Mouse (Mus musculus) kidney, postnatal 14 days (tissue): ENCODE measurements at regions not wholly inside any gene's neighbourhood (a gene's known extent, or its start where the extent isn't known, plus 50 kb on each side); places are given as distances from the start of the nearest gene placed in this dataset.

Experiments
- DNase-seq: peaks from one replicate; pipeline ENCODE4 v3.0.0; 2022; ENCODE audit warnings: mixed read lengths

GRCm38 (mm10) chr5:75248279-75248678, 96.2 kb downstream of the Pdgfra start:
- DNase-seq, result no peak

- no peak for DNase-seq
These were observed 97.6 kb downstream of the Pdgfra start for GRCm38 (mm10) chr5:75249671-75250070.

- no peak for DNase-seq
These were observed 101.3 kb downstream of the Pdgfra start for GRCm38 (mm10) chr5:75253349-75253748.

GRCm38 (mm10) chr5:75253830-75254229, 101.7 kb downstream of the Pdgfra start:
- no peak for DNase-seq

- peak; percentile 53 for DNase-seq
These were observed 104.1 kb downstream of the Pdgfra start for GRCm38 (mm10) chr5:75256186-75256585.

GRCm38 (mm10) chr5:75257067-75257466, 105.0 kb downstream of the Pdgfra start:
- no peak for DNase-seq

GRCm38 (mm10) chr5:75260247-75260646, 108.2 kb downstream of the Pdgfra start:
- DNase-seq, result no peak

- no peak for DNase-seq
These were observed 114.1 kb downstream of the Pdgfra start for GRCm38 (mm10) chr5:75266111-75266676.

- DNase-seq, result peak; percentile 18
These were observed 114.8 kb downstream of the Pdgfra start for GRCm38 (mm10) chr5:75266871-75267270.

- no peak for DNase-seq
These were observed 115.7 kb downstream of the Pdgfra start for GRCm38 (mm10) chr5:75267766-75268165.

GRCm38 (mm10) chr5:75278041-75278440, 125.9 kb downstream of the Pdgfra start:
- DNase-seq, result no peak

- no peak for DNase-seq
These were observed 127.6 kb downstream of the Pdgfra start for GRCm38 (mm10) chr5:75279561-75280171.

GRCm38 (mm10) chr5:75280698-75281097, 128.6 kb downstream of the Pdgfra start:
- DNase-seq, result no peak

- DNase-seq, result no peak
These were observed 129.4 kb downstream of the Pdgfra start for GRCm38 (mm10) chr5:75281510-75281909.

- DNase-seq, result no peak
These were observed 130.5 kb downstream of the Pdgfra start for GRCm38 (mm10) chr5:75282617-75283016.

GRCm38 (mm10) chr5:75283841-75284240, 131.7 kb downstream of the Pdgfra start:
- DNase-seq, result no peak

GRCm38 (mm10) chr5:75285950-75286349, 133.9 kb downstream of the Pdgfra start:
- no peak for DNase-seq

GRCm38 (mm10) chr5:75295676-75296075, 143.6 kb downstream of the Pdgfra start:
- no peak for DNase-seq

GRCm38 (mm10) chr5:75312897-75313296, 160.8 kb downstream of the Pdgfra start:
- no peak for DNase-seq

- no peak for DNase-seq
These were observed 163.9 kb downstream of the Pdgfra start for GRCm38 (mm10) chr5:75315956-75316355.

- DNase-seq, result peak; percentile 11
These were observed 168.4 kb downstream of the Pdgfra start for GRCm38 (mm10) chr5:75320536-75320935.

GRCm38 (mm10) chr5:75334050-75334449, 182.0 kb downstream of the Pdgfra start:
- DNase-seq, result no peak

- DNase-seq, result peak; percentile 25
These were observed 184.4 kb downstream of the Pdgfra start for GRCm38 (mm10) chr5:75336454-75336853.

GRCm38 (mm10) chr5:75338439-75338838, 186.3 kb downstream of the Pdgfra start:
- no peak for DNase-seq

GRCm38 (mm10) chr5:75342599-75342998, 190.5 kb downstream of the Pdgfra start:
- no peak for DNase-seq
